Mouse (Mus musculus) stomach, postnatal 0 days (tissue): ENCODE measurements around the gene Ccp110.

Experiments
- CTCF ChIP-seq: IDR thresholded peaks from 2 replicates; pipeline ENCODE4 v1.5.1; 2016; ENCODE audit warnings: antibody characterized with exemption, low read depth, mild to moderate bottlenecking, moderate library complexity
- EP300 ChIP-seq: optimal IDR thresholded peaks from 2 replicates; pipeline ENCODE3; 2016; ENCODE audit warnings: antibody characterized with exemption

GRCm38 (mm10) chr7:118706488-118706887 is 5.9 kb upstream of the Ccp110 start:
- TF ChIP-seq CTCF (no peak), EP300 (no peak)
